Mouse (Mus musculus) urinary bladder, postnatal 10 days (tissue): ENCODE results near the gene Fbxl17.

ENCODE experiments used
- DNase-seq: peaks from one replicate; pipeline ENCODE4 v3.0.0; 2022; ENCODE audit warnings: low spot score

The Fbxl17 gene

DNA sequence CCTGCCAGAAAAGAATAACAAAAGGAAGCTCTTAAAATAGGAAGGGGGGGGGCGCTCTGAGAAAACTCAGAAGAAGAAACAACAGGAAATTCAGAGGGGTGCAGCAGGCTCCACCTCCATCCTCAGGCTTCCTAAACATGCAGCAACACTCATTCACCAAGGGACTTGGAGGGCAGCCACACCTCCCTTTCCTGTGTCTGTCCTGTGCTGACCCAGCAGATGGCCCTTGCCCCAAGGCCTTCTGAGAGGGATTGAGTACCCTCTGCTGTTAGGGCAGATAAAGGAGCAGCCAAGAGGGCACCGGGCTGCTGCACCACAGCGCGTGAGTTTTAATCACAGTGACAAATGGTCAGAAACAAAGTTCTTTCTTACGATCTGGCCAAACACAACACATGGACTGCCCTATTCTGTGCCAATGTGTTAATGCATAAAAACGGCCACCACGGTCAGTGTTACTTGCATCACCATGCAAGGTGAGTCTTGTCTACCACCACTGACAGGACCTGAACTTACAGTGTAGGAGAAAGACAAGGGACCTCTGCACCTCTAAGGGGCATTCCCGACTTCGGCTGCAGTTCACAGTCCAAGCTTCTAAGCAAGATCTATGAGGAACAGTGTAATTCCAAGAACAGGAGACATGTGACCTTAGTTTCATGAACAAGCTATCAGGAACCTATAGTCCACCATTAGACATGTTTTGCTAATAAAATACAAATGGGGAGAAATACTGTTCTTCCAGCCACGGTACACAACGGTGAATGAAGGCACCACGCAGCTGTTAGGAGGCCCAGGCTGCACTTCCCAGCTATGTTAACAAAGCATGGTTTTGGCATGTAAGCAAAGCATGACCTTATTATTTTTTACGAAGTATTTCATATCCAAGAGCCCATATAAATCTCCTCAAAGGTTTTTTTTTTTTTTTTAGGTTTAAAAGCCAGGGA lies 96.8 kb downstream of the Fbxl17 start:
- DNase-seq: no peak

DNA sequence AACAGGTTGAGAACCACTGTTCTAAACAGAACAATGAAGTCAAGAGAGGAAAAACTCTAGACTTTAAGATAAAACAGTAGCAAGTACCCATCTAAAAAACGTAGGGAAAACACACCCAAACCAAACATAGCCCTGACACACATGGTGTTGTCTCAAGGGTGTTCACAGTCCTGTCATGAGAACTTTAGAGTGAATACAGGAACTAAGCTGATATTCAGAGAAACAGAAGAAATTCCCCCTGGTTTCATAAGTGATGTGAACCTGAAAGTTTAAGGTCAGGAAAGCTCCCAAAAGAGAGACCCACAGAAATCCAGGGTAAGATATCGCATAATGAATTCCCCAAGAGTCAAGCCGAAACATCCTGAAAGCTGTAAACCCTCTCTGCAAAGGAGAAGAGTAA lies 97.6 kb downstream of the Fbxl17 start:
- no peak for DNase-seq

- DNase-seq: no peak
These were observed 99.2 kb downstream of the Fbxl17 start for GRCm38 (mm10) chr17:63400640-63401039.

GRCm38 (mm10) chr17:63399816-63400215 lies 100.0 kb downstream of the Fbxl17 start:
- no peak for DNase-seq

DNA sequence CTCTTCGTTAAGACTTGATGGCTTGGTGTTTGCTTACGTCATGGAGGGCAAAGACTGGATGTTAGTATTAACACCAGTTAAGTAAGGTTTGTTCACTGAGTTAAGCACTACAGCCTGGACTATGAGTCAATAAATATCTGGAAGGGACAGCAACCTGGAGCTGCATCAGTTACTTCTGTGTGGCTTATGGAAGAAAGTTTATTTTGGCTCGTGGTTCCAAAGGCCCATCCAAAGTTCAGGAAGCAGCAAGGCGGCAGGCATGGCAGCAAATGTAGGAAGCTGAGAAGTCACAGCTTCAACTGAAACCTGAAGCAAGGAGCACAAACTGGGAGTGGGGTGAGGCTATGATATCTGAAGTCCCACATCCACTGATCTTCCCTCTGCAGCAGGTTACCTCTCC lies 108.3 kb downstream of the Fbxl17 start:
- no peak for DNase-seq

- DNase-seq: no peak
These were observed 108.9 kb downstream of the Fbxl17 start for GRCm38 (mm10) chr17:63390951-63391350.

DNA sequence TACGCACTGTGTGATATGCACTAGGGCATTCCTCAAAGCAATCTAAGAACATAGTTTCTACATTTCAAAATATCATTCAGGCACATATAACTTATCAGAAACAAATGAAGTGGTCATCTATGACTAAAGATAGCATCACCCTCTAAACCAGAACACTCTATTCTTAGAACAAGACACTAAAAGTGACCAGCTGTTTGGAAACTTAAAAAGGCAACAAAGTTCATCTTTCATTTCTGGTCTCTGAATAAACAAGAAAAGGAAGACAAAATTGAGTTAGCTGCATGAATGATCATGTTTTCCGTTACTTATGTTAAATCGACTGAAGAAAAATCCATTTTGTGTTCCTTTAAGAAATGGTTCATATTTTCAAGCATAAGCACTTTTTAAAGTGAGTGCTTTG lies 128.8 kb downstream of the Fbxl17 start:
- DNase-seq: no peak

- DNase-seq: no peak
These were observed 130.0 kb downstream of the Fbxl17 start for GRCm38 (mm10) chr17:63369631-63370310.

- DNase-seq: no peak
These were observed 132.3 kb downstream of the Fbxl17 start for GRCm38 (mm10) chr17:63367476-63367875.

- no peak for DNase-seq
These were observed 133.8 kb downstream of the Fbxl17 start for GRCm38 (mm10) chr17:63366045-63366444.

- no peak for DNase-seq
These were observed 135.2 kb downstream of the Fbxl17 start for GRCm38 (mm10) chr17:63364605-63365004.

GRCm38 (mm10) chr17:63362196-63362595 lies 137.6 kb downstream of the Fbxl17 start:
- no peak for DNase-seq

DNA sequence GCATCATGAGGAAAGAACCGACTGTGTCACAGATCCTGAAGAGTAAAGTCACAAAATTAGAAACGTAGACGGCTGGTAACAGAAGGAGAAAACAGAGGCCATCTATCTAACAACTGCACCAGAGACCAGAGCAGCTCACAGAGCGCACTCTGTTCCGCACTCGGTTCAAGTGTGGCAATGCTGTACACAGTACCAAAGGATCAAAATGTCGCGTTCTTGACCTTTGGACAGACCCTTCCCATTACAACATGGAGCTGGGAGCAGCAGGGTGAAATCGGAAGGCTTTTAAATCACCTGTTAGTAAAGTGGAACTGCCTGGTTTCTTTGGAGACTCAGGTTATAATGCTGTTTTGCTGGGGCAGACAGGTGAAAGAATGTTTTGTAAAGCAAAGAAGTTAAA lies 138.1 kb downstream of the Fbxl17 start:
- DNase-seq: no peak

GRCm38 (mm10) chr17:63358837-63359236 lies 141.0 kb downstream of the Fbxl17 start:
- no peak for DNase-seq

GRCm38 (mm10) chr17:63356202-63356601 lies 143.6 kb downstream of the Fbxl17 start:
- DNase-seq: no peak

DNA sequence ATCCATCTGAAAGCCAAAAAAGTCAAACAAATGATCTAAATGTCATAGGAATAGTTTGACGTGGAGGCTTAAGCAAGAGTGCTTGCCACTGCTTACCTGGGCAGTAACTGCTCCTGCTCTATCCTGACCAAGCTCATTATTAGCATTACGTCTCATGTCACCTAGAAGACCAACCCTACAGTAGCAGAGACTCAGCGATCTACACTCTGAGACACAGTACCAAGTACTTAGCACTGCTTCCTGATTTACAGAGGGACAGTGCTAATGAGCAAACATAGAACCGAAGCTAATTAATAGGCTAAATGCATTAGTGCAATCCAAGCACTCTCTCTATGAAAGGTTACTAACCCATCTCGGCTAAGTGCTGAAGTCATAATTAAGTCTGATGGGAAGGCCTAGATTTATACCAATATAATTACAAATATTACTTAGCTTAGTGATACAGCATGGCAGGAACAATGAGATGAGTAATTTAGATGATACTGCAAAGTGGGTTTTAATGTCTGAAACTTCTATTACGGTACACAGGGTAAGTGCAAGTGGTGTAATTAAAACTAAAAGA lies 147.1 kb downstream of the Fbxl17 start:
- no peak for DNase-seq

GRCm38 (mm10) chr17:63351682-63352081 lies 148.1 kb downstream of the Fbxl17 start:
- no peak for DNase-seq

DNA sequence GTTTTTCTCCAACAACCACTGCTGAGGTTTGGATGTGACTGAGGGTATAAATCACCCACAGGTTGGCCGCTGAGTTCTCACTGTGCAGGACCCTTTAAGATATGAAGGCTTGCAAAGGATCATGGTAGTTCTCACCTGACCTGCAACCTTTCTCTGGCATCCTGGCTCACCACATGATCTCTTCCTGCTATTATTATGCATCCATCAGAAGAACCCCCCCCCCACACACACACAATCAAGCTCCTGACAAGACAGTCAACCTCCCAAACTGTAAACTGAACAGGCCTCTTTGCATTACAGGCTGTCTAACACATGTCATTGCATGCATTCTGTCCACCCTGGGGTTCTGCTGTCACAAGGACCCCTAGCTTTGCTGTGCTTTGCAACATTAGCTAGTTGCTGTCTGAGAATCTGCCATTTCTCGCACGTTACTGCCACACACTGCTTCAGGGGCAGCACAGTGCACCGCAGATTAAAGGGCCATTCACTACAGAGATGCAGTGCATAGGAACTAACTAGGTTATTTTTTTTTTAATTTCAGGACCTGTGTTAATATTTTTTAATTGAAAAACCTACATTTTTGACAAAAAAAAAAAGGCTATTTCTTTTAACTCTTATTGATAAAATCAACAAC lies 148.8 kb downstream of the Fbxl17 start:
- DNase-seq: no peak

GRCm38 (mm10) chr17:63344101-63344500 lies 155.7 kb downstream of the Fbxl17 start:
- DNase-seq: no peak

DNA sequence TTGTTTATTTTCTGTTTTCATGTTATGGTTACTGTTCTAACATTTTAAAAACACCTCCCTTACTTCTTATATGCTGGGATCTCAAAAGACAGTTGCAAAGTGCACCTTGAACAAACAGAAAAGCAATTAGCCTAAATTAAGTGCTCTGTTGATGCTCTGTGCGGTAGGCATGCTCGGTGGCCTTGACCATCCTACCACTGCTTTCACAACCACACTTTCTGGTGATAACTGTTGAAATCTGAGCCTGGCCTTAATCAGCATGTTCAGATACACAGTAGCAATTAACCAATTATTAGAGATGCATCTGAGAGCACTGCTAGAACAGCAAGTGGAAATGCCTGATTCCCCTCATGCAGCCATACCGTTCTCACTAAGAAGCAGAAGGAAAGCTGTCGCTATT lies 156.7 kb downstream of the Fbxl17 start:
- DNase-seq: no peak

GRCm38 (mm10) chr17:63342440-63342839 lies 157.4 kb downstream of the Fbxl17 start:
- no peak for DNase-seq

GRCm38 (mm10) chr17:63341203-63341602 lies 158.6 kb downstream of the Fbxl17 start:
- no peak for DNase-seq

DNA sequence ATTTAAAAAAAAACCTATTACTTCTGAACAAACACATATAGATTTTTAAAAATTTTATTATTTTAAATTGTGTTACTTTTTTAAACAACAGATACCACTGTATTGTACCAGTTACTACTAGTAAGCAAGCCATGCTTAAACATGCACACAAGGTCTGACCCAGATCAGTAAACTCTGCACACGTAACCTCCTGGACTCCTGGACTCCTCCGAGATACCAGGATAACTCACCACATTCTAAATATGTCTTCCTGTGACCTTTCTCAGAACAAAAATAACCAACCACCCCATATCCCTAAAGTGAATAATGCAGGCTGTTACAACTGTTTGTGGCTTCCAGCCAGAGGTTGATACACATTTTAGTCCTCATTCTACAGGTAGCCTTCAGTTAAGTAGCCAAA lies 170.9 kb downstream of the Fbxl17 start:
- DNase-seq: no peak
